Comparison of ENCODE assay signal across 8 mouse cellular contexts in the genomic region with DNA sequence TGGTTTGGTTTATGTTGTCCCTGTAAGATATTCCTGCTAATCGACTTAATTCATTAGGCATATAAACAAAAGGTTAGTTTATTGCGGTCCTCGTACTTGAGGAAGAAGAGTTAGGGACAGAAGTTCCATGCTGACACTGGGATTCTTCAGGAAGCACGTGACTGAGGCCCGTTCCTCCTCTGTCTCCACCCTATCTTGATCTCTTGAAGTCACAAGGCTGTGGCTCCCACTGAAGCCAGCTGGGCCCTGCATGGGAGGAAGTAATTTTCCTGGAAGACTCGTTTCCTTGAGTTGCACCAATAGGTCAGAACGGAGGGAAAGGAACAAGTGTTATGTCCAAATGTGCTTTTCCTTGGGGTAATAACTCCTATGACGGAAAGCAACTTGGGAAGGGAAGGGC. TPM values are rescaled to one million over a fixed set of nuclear protein-coding genes. Genes with fewer than 3 reads are reported as not detected.
DNase-seq lines count a peak whose midpoint lies in the region; ATAC-seq and TF ChIP-seq lines count a peak whose summit lies in the region.

No protein-coding gene starts in this region.

- TF ChIP-seq POLR2A in MEL (IDR thresholded peaks at IDR 0.05; ENCODE audit: control insufficient read depth in 1 of 2, insufficient read depth in 1 of 2, low read depth in 1 of 2, low read length in 2 of 2, poor library complexity in 1 of 2), result no peak
- no peak for TF ChIP-seq POLR2A in cortical plate, adult 2 months (IDR thresholded peaks at IDR 0.05; ENCODE audit: extremely low read depth, insufficient read depth, low read length)

- peak; percentile 34 for DNase-seq in MEL (ENCODE audit: low read depth, low spot score)
- DNase-seq in heart, postnatal 25 days (ENCODE audit: low spot score), result peak; percentile 17
- no peak for DNase-seq in limb, embryonic 11.5 days (ENCODE audit: low spot score)
- no peak for DNase-seq in left cerebral cortex, postnatal 25 days (ENCODE audit: low spot score in 2 of 2)
- DNase-seq in layer of hippocampus, postnatal 25 days (ENCODE audit: extremely low spot score in 1 of 2, low spot score in 1 of 2), result no peak
- no peak for DNase-seq in adrenal gland, postnatal 25 days

- no peak overlapping the region for H3K27ac ChIP-seq in MEL (ENCODE audit: control insufficient read depth, low read depth, low read length)
- no peak overlapping the region for H3K27ac ChIP-seq in cortical plate, adult 2 months (ENCODE audit: insufficient read depth, low read length)
- H3K27ac ChIP-seq in limb, embryonic 11.5 days (replicated peaks; ENCODE audit: low read depth, low read length), result no peak overlapping the region
- no peak overlapping the region for H3K27ac ChIP-seq in midbrain, embryonic 16.5 days (ENCODE audit: low read length)

- no peak for ATAC-seq in limb, embryonic 11.5 days (ENCODE audit: insufficient number of reproducible peaks, low FRiP score, low TSS enrichment, low read depth)
- no peak for ATAC-seq in midbrain, embryonic 16.5 days

- peaks cover 13% of the 10 kb centered on the region for H3K79me2 ChIP-seq in MEL (ENCODE audit: control insufficient read depth, insufficient read depth, low read length, poor library complexity)

- intact Hi-C loops in heart, postnatal 25 days (cut with DNase I), result loop anchor here (2.0 to 10.0 kb wide), 5 partner anchors 40 to 233 kb away; partner anchors contain the start of genes Six1 and Six4
- intact Hi-C loops in left cerebral cortex, postnatal 25 days (cut with DNase I), result loop anchor here (2.0 kb wide), 1 partner anchor 175 kb away; the partner anchor contains the start of gene Six4

- TF ChIP-seq EP300 in MEL (IDR thresholded peaks at IDR 0.05; ENCODE audit: low read depth in 1 of 2, low read length in 2 of 2), result no peak

- H3K4me2 ChIP-seq in limb, embryonic 11.5 days (ENCODE audit: low read depth, severe bottlenecking), result peak overlapping the region; percentile 78
- peak overlapping the region; percentile 83 for H3K4me2 ChIP-seq in midbrain, embryonic 16.5 days (ENCODE audit: low read length)

- 70% methylated on average over 8 of the region's 8 CpGs for WGBS in limb, embryonic 11.5 days
- WGBS in midbrain, embryonic 16.5 days, result 79% methylated on average over 8 of the region's 8 CpGs

- H3K9ac ChIP-seq in MEL (ENCODE audit: control insufficient read depth, low read depth, low read length, poor library complexity, severe bottlenecking), result no peak overlapping the region
- H3K9ac ChIP-seq in limb, embryonic 11.5 days (ENCODE audit: low read length), result no peak overlapping the region
- H3K9ac ChIP-seq in midbrain, embryonic 16.5 days (ENCODE audit: low read depth, low read length), result peak overlapping the region; percentile 90

- no peak for TF ChIP-seq CTCF in MEL (IDR thresholded peaks at IDR 0.05 in 2 of 3, conservative IDR thresholded peaks at IDR 0.05 in 1 of 3; ENCODE audit: control insufficient read depth in 1 of 3, insufficient read depth in 1 of 3, low read depth in 2 of 3, low read length in 3 of 3, poor library complexity in 1 of 3, severe bottlenecking in 1 of 3)
- no peak for TF ChIP-seq CTCF in cortical plate, adult 2 months (IDR thresholded peaks at IDR 0.05; ENCODE audit: extremely low read depth, insufficient read depth, low read length)

- H3K4me3 ChIP-seq in MEL (ENCODE audit: control insufficient read depth in 1 of 2, insufficient read depth in 1 of 2, low read depth in 2 of 2, low read length in 2 of 2), result no peak overlapping the region
- H3K4me3 ChIP-seq in cortical plate, adult 2 months (ENCODE audit: insufficient read depth, low read length), result peak overlapping the region; percentile 73; the same call in 1 of the 2 replicates
- peak overlapping the region; percentile 72 for H3K4me3 ChIP-seq in limb, embryonic 11.5 days (ENCODE audit: low read depth, low read length)
- H3K4me3 ChIP-seq in midbrain, embryonic 16.5 days (ENCODE audit: low read depth, low read length), result peak overlapping the region; percentile 87

- no peaks in the 10 kb centered on the region for H3K9me3 ChIP-seq in MEL (replicated peaks; ENCODE audit: insufficient read depth, low read length)
- no peaks in the 10 kb centered on the region for H3K9me3 ChIP-seq in limb, embryonic 11.5 days (ENCODE audit: control insufficient read depth, low read length)
- no peaks in the 10 kb centered on the region for H3K9me3 ChIP-seq in midbrain, embryonic 16.5 days (replicated peaks; ENCODE audit: control insufficient read depth, low read length, poor library complexity, severe bottlenecking)

- no peak for TF ChIP-seq RAD21 in MEL (IDR thresholded peaks at IDR 0.05; ENCODE audit: low read depth, low read length)

- no peaks in the 10 kb centered on the region for H3K27me3 ChIP-seq in MEL (ENCODE audit: control insufficient read depth in 1 of 2, insufficient read depth in 2 of 2, low read length in 2 of 2)
- H3K27me3 ChIP-seq in limb, embryonic 11.5 days (ENCODE audit: control insufficient read depth, insufficient read depth, low read length), result no peaks in the 10 kb centered on the region
- H3K27me3 ChIP-seq in midbrain, embryonic 16.5 days (ENCODE audit: control insufficient read depth, insufficient read depth, low read depth, low read length), result no peaks in the 10 kb centered on the region

- H3K36me3 ChIP-seq in MEL (ENCODE audit: control insufficient read depth in 1 of 2, insufficient read depth in 2 of 2, low read length in 2 of 2), result peaks cover 7 to 33% of the 10 kb centered on the region in 2 experiments
- no peaks in the 10 kb centered on the region for H3K36me3 ChIP-seq in limb, embryonic 11.5 days (ENCODE audit: control insufficient read depth, insufficient read depth, low read length)
- H3K36me3 ChIP-seq in midbrain, embryonic 16.5 days (ENCODE audit: control insufficient read depth, insufficient read depth, low read length), result 0 out of 2 replicates have a peak, but pooled peaks cover 2% of the 10 kb centered on the region

- H3K4me1 ChIP-seq in MEL (ENCODE audit: control insufficient read depth in 1 of 2, insufficient read depth in 2 of 2, low read length in 2 of 2), result peaks cover 0 to 31% of the 10 kb centered on the region in 2 experiments; a peak in 3 of 4 replicates
- H3K4me1 ChIP-seq in cortical plate, adult 2 months (ENCODE audit: control insufficient read depth, insufficient read depth, low read length), result no peaks in the 10 kb centered on the region; the same call in 1 of the 2 replicates
- peaks cover 6% of the 10 kb centered on the region; the same call in 1 of the 2 replicates for H3K4me1 ChIP-seq in limb, embryonic 11.5 days (ENCODE audit: control insufficient read depth, insufficient read depth, low read length)
- H3K4me1 ChIP-seq in midbrain, embryonic 16.5 days (ENCODE audit: control insufficient read depth, insufficient read depth, low read length), result peaks cover 23% of the 10 kb centered on the region

TF ChIP-seq in MEL, 35 proteins besides CTCF, POLR2A, EP300 and RAD21:
- TF ChIP-seq USF2 (IDR thresholded peaks at IDR 0.05; ENCODE audit: borderline replicate concordance in 1 of 2, insufficient read depth in 1 of 2, low read depth in 1 of 2, low read length in 2 of 2) (no peak), E2F4 (IDR thresholded peaks at IDR 0.05; ENCODE audit: borderline replicate concordance, low read depth, low read length) (no peak), BHLHE40 (IDR thresholded peaks at IDR 0.05; ENCODE audit: borderline replicate concordance, low read depth, low read length) (peak; percentile 41; the same call in 1 of the 2 replicates), RCOR1 (IDR thresholded peaks at IDR 0.05; ENCODE audit: low read depth, low read length) (no peak), KAT2A (conservative IDR thresholded peaks at IDR 0.05; ENCODE audit: low read depth, low read length) (no peak), NELFE (IDR thresholded peaks at IDR 0.05; ENCODE audit: low read depth, low read length) (no peak), TAL1 (IDR thresholded peaks at IDR 0.05; ENCODE audit: low read length) (no peak), USF1 (IDR thresholded peaks at IDR 0.05; ENCODE audit: low read depth, low read length) (peak; percentile 85), MAX (IDR thresholded peaks at IDR 0.05; ENCODE audit: low read length) (peak; percentile 41; the same call in 1 of the 2 replicates), ZMIZ1 (IDR thresholded peaks at IDR 0.05; ENCODE audit: low read depth, low read length) (no peak), ZNF384 (IDR thresholded peaks at IDR 0.05; ENCODE audit: low read depth, low read length) (no peak), NRF1 (IDR thresholded peaks at IDR 0.05; ENCODE audit: insufficient read depth, low read depth, low read length, poor library complexity, severe bottlenecking) (no peak), GABPA (IDR thresholded peaks at IDR 0.05; ENCODE audit: low read depth, low read length) (no peak)

RNA-seq across cellular contexts. Expression of gene Slc38a6, which starts 1.0 kb away (rescaled TPM):
- 2.8 and 3.1 TPM in 2 replicates for total RNA-seq in MEL (2012; rRNA removed)
- polyA plus RNA-seq in MEL (2012; ENCODE audit: insufficient read depth in 1 of 2, insufficient read length in 2 of 2, low read depth in 1 of 2, low replicate concordance in 2 of 2, missing spikeins in 1 of 2), result 1 to 10 TPM in 1 of 2 experiments, not detected in 1; 6.1 TPM
- 23.0 and 25.9 TPM in 2 replicates for polyA plus RNA-seq in cortical plate, adult 2 months (2012; rRNA removed)
- 1 to 10 TPM; 5.2 to 5.5 TPM for total RNA-seq in heart, postnatal 25 days (2021)
- polyA plus RNA-seq in limb, embryonic 11.5 days (2014; fragmentation: Nextera tagmentation; extraction: Ambion mirVana), result 13.5 and 14.1 TPM in 2 replicates
- 9.9 and 11.1 TPM in 2 replicates for polyA plus RNA-seq in midbrain, embryonic 16.5 days (2015; fragmentation: Nextera tagmentation; extraction: Ambion mirVana)
- 10 to 100 TPM; 12.1 to 17.8 TPM for total RNA-seq in left cerebral cortex, postnatal 25 days (2021)
- 10 to 100 TPM in 1 of 2 experiments, 1 to 10 TPM in 1; 9.9 to 16.7 TPM for total RNA-seq in layer of hippocampus, postnatal 25 days (2021)
- 8.9 and 12.9 TPM in 2 replicates for total RNA-seq in adrenal gland, postnatal 25 days (2021)

RNA-seq across cellular contexts. Expression of gene Trmt5, which starts 1.1 kb away (rescaled TPM):
- total RNA-seq in MEL (2012; rRNA removed), result 20.8 and 28.1 TPM in 2 replicates
- polyA plus RNA-seq in MEL (2012; ENCODE audit: insufficient read depth in 1 of 2, insufficient read length in 2 of 2, low read depth in 1 of 2, low replicate concordance in 2 of 2, missing spikeins in 1 of 2), result 10 to 100 TPM in 1 of 2 experiments, not detected in 1; 24.0 TPM
- 15.6 and 17.7 TPM in 2 replicates for polyA plus RNA-seq in cortical plate, adult 2 months (2012; rRNA removed)
- total RNA-seq in heart, postnatal 25 days (2021), result 10 to 100 TPM; 40.0 to 46.7 TPM
- 25.0 and 25.3 TPM in 2 replicates for polyA plus RNA-seq in limb, embryonic 11.5 days (2014; fragmentation: Nextera tagmentation; extraction: Ambion mirVana)
- 16.6 and 17.9 TPM in 2 replicates for polyA plus RNA-seq in midbrain, embryonic 16.5 days (2015; fragmentation: Nextera tagmentation; extraction: Ambion mirVana)
- 10 to 100 TPM; 12.3 to 14.0 TPM for total RNA-seq in left cerebral cortex, postnatal 25 days (2021)
- total RNA-seq in layer of hippocampus, postnatal 25 days (2021), result 10 to 100 TPM in 1 of 2 experiments, 1 to 10 TPM in 1; 10.0 to 11.4 TPM
- total RNA-seq in adrenal gland, postnatal 25 days (2021), result 13.8 and 14.5 TPM in 2 replicates

Comparison
In these comparisons a context has a peak if more than half of its experiments do, and no peak if none do; other contexts are left out.
1. DNase-seq: peak in MEL (single experiment) and heart, postnatal 25 days (single experiment); none in limb, embryonic 11.5 days (single experiment), left cerebral cortex, postnatal 25 days (0 of 2), layer of hippocampus, postnatal 25 days (0 of 2) and adrenal gland, postnatal 25 days (single experiment).
2. H3K4me3 ChIP-seq: peak in cortical plate, adult 2 months (single experiment), limb, embryonic 11.5 days (single experiment) and midbrain, embryonic 16.5 days (single experiment); none in MEL (0 of 2).